Mouse (Mus musculus): Measurements from ENCODE around the gene Itgb1bp1. TPM values are rescaled to one million over a fixed set of nuclear protein-coding genes. Genes with fewer than 3 reads are reported as not detected.

Itgb1bp1 gene
- total RNA-seq, 2 experiments from 2014 or later: 44.6 to 44.9 TPM

DNA sequence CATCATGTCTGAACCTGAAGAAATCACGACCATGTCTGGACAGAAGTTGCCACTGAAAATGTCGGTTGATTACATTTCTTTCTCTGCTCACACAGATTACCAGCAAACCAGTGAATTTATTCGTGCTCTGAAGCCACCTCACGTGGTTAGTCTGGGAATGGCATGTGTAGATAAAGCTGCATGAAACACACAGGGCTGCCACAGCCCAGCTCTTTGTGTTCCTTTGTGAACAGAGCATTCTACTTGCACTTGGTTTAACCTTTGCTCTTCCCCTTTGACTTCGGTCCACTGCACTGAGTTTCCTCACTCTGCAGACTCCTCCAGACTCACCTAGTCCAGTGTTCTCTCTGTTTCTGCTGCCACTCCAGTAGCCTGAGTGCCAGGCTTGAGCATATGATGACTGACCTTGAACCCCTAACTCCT is 16.3 kb upstream of the Itgb1bp1 start:
- intact Hi-C loops (cut with DNase I): no loop called here
- DNase-seq: no peak

DNA sequence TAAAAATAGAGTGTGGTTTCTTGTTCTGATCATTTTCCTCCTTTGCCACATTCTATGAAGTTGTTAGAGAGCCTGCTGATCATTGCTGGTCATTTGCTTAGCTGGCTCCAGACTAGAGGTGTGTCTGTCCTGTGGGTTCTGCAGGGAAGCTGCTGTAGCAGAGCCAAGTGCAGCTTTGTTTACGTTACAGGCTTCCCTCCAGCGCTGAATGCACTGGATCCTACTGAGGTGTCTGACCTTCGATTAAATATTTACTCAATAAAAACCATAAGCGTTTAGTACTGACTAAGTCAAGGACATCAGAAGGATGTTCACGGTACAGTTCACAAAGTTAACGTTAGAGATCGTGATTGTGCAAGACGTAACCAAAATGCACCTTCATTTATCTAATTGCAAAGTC is 15.8 kb upstream of the Itgb1bp1 start:
- DNase-seq: no peak
- intact Hi-C loops (cut with DNase I): no loop called here

DNA sequence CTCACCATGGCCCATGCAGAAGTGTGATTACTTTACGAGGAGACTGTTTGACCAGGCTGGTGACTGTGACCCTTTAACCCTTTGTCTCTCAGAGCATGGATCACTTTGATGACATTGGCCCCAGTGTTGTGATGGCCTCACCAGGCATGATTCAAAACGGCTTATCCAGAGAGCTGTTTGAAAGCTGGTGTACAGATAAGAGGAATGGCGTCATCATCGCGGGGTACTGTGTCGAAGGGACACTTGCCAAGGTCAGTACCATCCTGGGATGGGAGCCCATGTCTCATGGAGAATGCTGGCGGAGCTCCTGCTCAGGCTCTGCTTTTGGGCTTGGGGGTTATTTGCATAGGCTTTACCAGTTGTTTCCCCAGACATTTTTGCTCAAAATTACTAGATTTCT is 15.2 kb upstream of the Itgb1bp1 start:
- intact Hi-C loops (cut with DNase I): no loop called here
- DNase-seq: peak; percentile 20 to 30

DNA sequence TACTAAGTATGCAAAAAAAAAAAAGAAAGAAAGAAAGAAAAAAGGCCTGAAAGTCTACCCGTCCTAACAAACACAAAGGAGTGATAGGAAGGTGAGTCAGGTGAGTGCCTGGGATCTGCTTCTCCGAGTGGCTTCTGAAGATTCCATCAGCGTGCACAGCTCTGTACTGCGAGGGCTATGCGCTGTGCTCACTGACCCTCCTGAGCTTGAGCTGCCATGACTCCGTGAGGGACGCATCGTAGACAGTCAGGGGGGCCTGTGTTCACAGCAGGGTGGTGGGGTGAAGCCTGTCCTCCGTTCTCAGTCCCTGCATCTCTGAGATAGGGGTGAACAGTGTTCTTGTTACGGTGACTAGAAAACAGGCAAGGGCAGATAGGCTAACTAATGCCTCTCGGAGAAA is 12.8 kb upstream of the Itgb1bp1 start:
- intact Hi-C loops (cut with DNase I): no loop called here
- no peak for DNase-seq

DNA sequence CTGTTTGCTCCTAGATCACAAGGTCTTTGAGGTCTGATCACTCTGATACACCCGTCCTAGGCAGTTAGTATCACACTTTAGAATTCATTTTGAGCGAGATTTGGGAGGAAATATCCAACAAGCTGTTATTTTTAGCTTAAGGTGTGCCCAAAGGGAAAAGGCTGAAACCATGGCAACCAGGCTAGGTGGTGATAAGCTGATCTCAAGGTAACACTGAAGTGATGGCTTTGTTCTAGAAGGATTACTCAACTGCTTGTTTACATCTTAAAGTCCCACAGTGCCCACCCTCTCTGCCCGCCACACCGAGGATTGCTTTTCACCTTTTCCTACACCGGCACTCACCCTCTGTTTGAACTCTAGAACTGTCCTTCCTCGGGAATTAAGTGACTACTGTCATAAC is 3.6 kb upstream of the Itgb1bp1 start:
- intact Hi-C loops (cut with DNase I): no loop called here
- DNase-seq: no peak

DNA sequence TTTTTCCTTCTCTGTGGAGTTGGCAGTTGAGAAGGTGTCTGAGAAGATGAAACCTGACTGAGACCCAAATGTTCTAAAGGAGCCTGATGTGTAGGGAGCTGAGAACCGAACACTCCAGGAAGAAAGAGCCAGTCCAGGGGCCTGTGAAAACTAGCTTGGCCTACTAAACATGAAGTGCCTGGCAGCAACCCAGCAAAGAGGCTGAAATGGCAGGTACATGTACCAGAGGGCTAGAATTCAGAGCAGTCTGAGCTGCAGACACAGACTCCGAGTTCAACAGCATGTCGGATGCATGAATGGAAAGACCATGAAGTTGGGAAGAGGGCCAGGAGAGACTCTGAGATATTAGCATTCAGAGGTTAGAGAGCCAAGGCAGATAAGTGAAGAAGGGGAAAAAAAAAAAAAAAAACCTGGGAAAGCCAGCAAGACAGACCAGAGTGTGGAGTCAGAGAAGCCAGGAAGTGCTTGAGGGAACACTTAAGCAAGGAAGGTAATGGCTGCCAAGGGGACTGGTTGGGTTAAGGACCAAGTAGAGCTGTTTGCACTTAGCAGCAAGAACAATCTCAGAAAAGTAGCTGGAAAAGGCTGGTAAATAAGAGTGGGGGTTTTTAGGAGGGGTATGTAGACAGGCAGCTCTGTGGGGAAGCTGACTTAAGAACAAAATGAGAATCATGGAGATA is 2.8 kb upstream of the Itgb1bp1 start:
- intact Hi-C loops (cut with DNase I): no loop called here
- no peak for DNase-seq

DNA sequence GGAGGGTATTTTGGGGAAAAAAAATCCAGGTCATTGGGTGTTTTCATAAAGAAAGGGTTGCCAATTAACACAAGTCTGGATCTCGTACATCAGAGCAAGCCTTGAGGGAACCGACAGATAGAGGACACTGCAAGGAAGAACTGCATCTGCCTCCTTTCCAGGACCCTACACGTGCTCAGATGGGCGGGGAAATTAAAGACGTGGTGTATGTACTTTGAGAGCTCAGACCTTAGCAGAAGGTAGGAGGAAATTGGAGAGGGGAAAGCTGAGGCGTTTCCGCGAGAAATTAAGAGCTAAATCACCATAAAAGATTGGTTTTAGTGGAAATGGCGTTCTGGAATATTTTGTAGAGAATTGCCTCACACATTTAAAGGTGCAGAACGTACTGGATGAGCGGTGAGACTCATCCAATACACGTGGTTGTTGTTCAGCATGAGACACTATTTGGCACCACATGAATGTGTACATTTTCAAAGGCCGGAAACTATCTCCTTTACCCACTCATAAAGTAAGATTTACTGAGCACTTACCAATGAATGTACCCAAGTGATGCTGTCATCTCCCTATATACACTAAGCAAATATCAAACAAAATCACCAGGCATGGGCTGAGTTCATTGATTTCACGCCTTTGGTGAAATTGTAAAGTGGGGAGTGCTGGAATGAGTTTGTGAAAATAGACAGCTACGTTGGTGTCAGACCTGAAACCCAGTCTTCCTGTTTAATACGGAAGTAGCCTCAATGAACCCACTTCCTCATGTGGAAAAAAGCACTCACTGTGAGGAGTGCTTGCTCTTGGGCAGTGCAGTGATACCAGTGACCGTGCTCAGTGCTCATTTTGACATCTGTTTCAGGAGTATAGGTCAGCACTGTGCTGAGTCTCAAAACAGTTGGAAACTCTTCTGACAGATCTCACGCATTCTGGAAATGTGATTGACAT is 897 bp upstream of the Itgb1bp1 start:
- DNase-seq: no peak

DNA sequence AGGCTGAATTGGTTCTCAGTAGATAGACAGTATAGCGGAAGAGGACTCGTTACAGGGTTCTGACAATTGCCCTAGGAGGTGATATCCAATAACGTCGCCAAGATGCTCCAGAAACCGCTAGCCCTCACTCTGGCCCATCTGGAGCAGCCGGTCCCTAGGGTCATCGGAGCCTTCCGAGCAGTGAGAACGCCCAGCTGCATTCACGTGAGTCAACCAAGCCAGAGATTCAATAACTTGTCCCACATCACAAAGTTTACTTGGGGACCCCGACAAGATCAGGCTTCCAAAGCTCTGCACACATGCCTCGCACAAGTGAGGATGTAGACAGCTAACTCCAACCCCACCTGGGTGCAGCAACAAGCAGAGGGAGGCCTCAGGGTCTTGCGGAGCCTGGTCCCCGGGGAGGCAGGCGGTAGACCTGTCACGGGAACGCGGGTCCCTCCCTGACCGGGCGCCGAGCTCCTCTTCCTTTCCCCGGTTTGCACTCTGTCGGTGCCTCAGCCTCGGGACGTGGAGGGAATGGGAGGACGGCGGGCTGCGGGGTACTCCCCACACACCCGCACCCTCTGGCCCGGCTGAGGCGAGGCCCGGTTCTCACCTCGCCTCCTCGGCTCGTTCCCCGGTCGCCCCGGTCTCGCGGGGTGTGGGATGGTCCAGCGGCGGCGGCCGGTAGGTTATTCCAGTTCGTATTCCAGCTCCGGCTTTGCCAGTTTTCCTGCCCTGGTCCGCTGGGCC is 409 bp downstream of the Itgb1bp1 start:
- intact Hi-C loops (cut with DNase I): loop anchor here (2.0 kb wide), 2 partner anchors 31 to 131 kb away; partner anchors contain the start of genes Iah1 and Ywhaq

More for the DNA sequence above, 897 bp upstream of the Itgb1bp1 start:
- intact Hi-C loops (cut with DNase I): loop anchor here (2.0 kb wide), 2 partner anchors 30 to 130 kb away; partner anchors contain the start of genes Iah1 and Ywhaq

DNA sequence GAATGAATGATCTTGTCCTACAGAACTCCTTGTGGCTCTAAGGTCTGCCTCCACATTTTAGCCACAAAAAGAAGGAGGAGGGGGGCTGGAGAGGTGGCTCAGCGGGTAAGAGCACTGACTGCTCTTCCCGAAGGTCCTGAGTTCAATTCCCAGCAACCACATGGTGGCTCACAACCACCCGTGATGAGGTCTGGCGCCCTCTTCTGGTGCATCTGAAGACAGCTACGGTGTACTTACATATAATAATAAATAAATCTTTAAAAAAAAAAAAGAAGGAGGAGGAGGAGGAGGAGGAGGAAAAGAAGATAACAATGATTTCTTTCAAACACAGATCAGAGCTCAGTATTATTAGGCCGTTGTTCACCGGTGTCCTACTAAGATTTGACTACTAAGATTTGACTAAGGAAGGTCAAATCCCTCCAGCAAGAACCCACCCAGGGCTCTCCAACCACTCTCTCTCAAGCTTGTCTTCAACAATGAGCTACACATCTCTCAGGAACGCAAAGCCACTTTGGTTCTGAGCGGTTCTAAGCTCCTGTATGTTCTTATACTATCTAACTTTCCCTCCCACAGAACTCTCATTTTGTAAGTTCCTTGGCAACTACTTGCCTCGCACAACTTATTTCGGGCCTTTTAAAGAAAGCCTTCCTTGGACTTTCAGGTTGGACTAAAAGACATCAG is 1.2 kb downstream of the Itgb1bp1 start, which contains the start of gene Cpsf3:
TSS of gene Cpsf3 (plus strand) at position 631 of the 681 bp plus-strand sequence.
- DNase-seq: no peak
- intact Hi-C loops (cut with DNase I): no loop called here

More for the DNA sequence above, 409 bp downstream of the Itgb1bp1 start:
- peak in 1 of 2 experiments; percentile 99 for DNase-seq

DNA sequence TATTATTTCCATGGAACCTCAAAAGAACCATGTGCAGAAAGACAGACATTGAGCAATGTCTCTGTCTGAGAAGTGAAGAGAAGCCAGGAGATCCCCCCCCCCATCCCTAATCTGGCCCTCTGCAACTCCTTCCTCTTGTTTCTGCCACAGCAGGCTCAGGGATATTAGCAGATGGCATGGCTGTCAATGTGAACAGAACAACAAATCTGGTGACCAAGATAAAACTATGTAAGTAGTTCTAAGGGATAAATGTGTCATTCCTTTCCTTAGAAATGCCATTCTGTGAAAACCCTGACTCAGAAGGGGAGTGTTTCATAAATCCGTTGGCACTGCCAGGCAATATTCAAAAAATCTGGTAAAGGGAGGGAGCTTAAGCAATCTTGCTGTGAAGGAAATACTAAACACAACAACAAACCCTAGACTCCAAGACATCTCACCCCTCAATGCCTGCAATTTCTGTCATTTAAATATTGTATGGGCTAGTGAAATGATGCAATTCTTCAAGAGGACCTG is 8.7 kb downstream of the Itgb1bp1 start:
- intact Hi-C loops (cut with DNase I): no loop called here
- DNase-seq: no peak

DNA sequence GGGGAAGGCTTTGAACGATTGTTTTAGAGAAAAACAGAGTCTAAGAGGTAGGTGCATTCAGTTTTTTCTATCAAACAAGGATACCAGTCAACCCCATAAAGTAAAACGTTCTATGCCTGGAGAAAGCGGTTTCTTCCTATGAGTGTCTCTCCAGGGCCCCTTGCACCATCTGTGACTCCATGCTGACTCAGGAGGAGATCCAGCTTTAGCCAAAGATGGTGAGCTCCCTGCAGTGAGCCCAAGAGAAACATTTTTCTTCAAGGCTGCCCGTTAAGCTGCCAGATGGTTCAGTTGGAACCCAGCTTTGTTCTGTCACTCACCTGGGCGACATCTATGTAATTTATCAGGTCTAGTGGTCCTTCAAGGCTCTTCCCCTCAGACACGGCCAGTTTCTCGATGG is 11.6 kb downstream of the Itgb1bp1 start:
- intact Hi-C loops (cut with DNase I): no loop called here
- DNase-seq: no peak

DNA sequence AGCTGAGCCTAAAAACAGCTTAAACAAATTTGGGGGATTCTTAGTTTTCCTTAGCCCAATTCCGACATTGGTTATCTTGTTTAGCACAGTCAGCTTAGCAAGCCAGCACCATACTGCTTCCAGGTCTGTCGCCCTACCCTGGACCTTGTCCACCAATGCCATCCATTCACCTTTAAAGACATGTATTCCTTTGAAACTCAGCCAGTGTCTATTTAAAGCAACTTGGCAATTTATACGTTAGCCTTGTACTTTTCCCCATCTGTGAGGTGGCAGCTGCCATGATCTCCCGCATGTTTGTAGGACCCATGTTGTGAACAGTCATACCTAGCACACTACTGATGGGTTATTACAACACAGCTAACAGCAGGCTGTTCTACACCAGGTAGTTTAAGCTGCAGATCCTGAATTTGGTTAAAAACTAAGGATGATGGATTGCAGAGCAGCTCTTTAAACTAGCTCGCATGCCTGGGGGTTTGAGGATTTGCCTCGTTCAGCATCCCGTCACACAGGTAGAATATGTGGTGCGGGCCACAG is 17.9 kb downstream of the Itgb1bp1 start:
- DNase-seq: no peak
- intact Hi-C loops (cut with DNase I): loop anchor here (5.0 kb wide), 1 partner anchor 191 kb away; no protein-coding TSS in a partner anchor

DNA sequence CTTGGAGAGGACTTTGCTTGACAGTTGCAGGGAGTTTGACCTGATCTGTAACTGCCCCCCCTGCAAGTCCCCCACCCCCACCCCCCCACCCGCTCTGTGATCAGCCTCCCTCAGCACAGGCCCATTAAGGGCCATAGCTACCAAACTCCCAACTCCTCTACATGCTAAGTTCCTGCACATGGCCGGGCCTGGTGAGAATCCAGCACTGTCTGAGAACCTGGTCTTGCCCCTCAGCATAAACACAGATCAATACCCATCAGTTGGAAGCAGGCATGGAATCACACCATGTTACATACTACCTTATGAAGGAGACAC is 19.3 kb downstream of the Itgb1bp1 start:
- no peak for DNase-seq
- intact Hi-C loops (cut with DNase I): loop anchor here (2.0 to 5.0 kb wide), 2 partner anchors 156 to 189 kb away; no protein-coding TSS in a partner anchor

DNA sequence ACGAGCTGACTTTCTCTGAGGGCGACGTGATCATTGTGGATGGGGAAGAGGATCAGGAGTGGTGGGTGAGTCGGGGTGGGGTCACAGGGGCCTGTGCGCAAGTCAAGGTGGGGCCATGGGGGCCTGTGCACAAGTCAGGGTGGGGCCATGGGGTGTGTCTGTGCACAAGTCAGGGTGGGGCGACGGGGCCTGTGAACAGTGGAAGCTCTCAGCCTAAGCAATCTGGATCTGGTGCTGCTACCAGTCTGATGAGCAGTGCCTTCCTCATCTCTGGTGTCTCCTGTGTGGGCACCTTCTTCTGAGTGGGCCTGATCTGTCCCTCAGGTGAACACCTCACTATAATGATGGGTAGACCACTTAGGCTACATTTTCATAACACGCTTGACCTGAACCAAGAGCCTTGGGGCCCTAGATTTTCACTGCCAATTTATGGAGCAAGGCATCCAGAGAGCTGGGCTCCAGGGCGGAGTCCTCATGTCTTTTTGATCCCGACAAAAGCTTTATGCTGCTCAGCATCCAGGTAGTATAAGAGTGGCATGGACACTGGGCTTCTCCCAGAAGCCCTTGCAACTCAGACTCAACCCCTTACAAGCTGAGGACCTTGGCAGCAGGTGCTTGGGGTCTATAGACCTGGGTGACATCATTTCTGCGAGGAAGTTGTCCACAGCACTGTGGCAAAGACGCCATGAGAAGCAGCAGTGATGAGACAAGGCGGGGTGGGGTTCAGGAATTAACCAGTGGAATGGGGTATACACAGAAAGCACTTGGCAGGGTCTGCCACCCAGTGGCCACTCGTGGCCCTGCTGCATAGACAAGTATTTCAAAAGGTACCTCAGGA is 19.9 kb downstream of the Itgb1bp1 start:
- peak; percentile 49 to 61 for DNase-seq
- intact Hi-C loops (cut with DNase I): loop anchor here (2.0 to 5.0 kb wide), 2 partner anchors 155 to 189 kb away; no protein-coding TSS in a partner anchor

DNA sequence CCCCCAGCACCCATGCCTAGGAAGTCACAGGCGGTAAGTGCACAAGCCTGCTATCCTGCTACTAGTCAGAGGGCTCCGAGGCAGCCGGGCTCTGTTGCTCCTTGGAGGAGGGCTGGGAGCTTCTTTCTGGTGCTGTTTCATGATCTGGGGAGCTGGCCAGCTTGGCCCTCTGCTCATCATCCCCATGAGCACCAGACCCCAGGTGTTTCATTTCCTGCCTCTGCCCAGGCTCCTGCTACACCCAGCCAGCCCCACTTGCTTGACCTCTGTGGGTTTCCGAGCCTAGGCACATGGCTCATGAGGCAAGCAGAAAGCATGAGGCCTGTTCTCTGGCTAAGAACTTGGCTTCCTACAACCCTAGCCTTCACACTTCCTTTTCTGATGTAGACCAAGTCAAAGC is 20.6 kb downstream of the Itgb1bp1 start:
- DNase-seq: no peak
- intact Hi-C loops (cut with DNase I): loop anchor here (5.0 kb wide), 1 partner anchor 188 kb away; no protein-coding TSS in a partner anchor

DNA sequence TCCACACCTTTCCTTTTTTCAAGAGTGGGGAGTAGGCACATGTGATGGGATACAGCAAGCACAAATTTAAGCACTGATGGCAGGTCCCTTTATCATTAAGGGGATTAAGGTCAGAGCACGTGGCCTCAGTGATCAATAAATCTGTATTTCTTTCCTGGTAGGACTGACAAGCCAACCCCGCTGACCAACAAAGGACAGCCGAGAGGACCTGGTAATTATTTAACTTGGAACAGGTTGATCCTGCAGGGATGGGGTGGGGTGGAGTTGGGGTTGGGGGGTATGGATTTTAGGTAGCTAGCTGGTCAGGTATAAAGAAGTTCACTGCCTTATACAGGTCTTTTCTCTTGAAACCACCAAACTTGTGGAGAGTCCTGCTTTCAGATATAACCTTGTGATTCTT is 21.1 kb downstream of the Itgb1bp1 start:
- intact Hi-C loops (cut with DNase I): loop anchor here (5.0 kb wide), 1 partner anchor 188 kb away; no protein-coding TSS in a partner anchor
- no peak for DNase-seq

DNA sequence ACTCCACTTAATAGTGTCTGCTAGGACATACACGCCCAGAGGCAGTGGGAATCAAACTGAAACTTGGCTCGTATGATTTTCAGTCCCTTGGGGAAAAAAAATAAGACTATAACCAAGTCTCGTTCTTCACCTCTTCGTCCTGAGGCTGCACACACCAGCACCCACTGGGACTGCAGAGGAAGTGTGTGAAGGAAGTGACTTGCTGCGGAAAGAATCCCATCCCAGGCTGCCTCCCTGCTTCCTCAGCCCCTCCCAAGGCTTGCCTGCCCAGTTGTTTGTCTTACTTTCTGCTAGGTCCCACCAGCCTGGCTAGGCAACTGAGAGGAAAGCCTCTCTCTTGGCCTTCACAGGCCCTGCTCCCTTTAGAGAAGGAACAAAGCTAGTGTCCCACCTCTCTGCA is 21.8 kb downstream of the Itgb1bp1 start:
- intact Hi-C loops (cut with DNase I): no loop called here
- DNase-seq: peak; percentile 53 to 63

DNA sequence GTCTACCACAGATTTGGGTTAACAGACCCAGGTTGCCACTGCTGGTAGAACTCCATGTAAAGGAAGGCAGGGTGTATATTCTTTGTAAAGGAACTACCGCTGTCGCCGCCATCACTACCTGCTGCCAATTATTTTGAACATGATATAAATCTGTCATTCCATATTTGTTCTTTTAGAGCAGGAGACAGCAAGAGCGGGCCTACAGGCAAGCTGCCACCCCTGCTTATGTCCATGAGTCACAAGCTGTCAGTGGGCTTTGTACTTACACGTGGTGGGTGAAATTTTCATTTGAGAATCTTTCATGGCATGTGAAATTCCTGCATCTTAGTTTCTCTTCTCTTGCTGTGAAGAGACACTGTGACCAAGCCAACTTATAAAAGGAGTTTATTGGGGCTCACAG is 22.8 kb downstream of the Itgb1bp1 start:
- intact Hi-C loops (cut with DNase I): loop anchor here (2.0 kb wide), 1 partner anchor 32 kb away; no protein-coding TSS in a partner anchor
- no peak for DNase-seq

DNA sequence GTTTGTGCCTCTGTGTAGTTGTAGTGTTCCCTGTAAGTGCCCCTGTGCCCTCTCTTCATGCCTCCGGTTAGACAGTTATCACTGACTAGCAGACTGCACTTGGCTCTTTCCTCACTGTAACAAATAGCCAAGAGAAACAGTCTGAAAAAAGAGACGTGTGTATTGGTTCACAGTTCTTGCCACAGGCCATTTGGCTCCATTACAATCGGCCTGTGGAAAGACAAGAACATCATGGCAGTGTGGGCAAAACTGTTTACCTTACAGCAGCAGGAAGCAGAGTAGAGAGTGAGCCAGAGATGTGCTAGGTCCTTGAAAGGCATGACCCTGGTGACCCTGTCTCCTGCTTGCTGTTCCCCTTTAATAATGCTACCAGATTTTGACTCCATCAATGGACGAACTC is 24.6 kb downstream of the Itgb1bp1 start:
- DNase-seq: no peak
- intact Hi-C loops (cut with DNase I): no loop called here

All from heart, postnatal 36 days (tissue).